Mouse (Mus musculus): Measurements from ENCODE around the gene Foxp4.

DNA sequence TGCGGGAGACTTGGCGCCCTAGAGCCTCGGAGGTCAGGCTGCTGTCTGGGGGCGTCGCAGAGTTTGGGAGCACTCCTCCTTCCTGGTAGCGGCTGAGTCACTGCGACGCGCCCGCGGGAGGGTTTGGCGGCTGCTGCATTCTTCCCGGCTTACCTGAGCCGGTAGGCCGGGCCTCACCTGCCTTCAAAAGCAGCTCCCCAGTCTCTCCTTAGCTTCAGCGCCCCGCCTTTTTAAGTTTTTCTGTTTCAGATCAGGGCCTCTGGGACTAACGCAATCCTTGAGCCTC, 90.0 kb downstream of the Foxp4 start, which contains the start of gene Mdfi:
- no peak for TF ChIP-seq HCFC1 (IDR thresholded peaks at IDR 0.05; ENCODE audit: low read depth, low read length)
- TF ChIP-seq CTCF (IDR thresholded peaks at IDR 0.05 in 2 of 3, conservative IDR thresholded peaks at IDR 0.05 in 1 of 3; ENCODE audit: control insufficient read depth in 1 of 3, insufficient read depth in 1 of 3, low read depth in 2 of 3, low read length in 3 of 3, poor library complexity in 1 of 3, severe bottlenecking in 1 of 3): no peak
- no peak for TF ChIP-seq POLR2A (IDR thresholded peaks at IDR 0.05; ENCODE audit: control insufficient read depth in 1 of 2, insufficient read depth in 1 of 2, low read depth in 1 of 2, low read length in 2 of 2, poor library complexity in 1 of 2)
- no peak for TF ChIP-seq ZKSCAN1 (IDR thresholded peaks at IDR 0.05; ENCODE audit: low read depth, low read length)
- TF ChIP-seq GABPA (IDR thresholded peaks at IDR 0.05; ENCODE audit: low read depth, low read length): no peak
- no peak for TF ChIP-seq EP300 (IDR thresholded peaks at IDR 0.05; ENCODE audit: low read depth in 1 of 2, low read length in 2 of 2)
- TF ChIP-seq RAD21 (IDR thresholded peaks at IDR 0.05; ENCODE audit: low read depth, low read length): no peak
- no peak for TF ChIP-seq E2F4 (IDR thresholded peaks at IDR 0.05; ENCODE audit: borderline replicate concordance, low read depth, low read length)
- TF ChIP-seq TCF12 (IDR thresholded peaks at IDR 0.05; ENCODE audit: low read depth, low read length): no peak
- no peak for TF ChIP-seq BHLHE40 (IDR thresholded peaks at IDR 0.05; ENCODE audit: borderline replicate concordance, low read depth, low read length)
- no peak for TF ChIP-seq UBTF (IDR thresholded peaks at IDR 0.05; ENCODE audit: borderline replicate concordance, insufficient read depth, low read depth, low read length)
- TF ChIP-seq ZMIZ1 (IDR thresholded peaks at IDR 0.05; ENCODE audit: low read depth, low read length): no peak
